Mouse (Mus musculus): Measurements from ENCODE around the gene Nek1. TPM values are rescaled to one million over a fixed set of nuclear protein-coding genes. Genes with fewer than 3 reads are reported as not detected.

The Nek1 gene
- total and polyA plus RNA-seq, 2 experiments: 2.0 to 7.7 TPM

DNA sequence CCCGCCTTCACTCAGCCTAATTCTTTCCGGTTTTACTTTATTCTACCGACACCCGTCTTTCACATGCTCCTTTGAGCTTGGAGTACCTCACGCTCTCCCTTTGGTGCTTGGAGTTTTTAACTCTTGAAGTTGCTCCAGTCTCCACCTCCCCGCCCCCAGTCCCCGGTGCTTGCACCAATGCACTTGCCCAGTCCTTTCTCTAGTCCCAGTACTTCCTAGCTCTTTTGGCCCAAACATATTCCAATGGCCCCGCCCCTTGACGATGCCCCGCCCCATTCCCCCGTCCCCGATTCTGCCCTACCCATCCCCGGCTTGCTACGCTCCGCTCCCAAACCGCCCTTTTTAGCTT lies 460 bp upstream of the Nek1 start:
- TF ChIP-seq POLR2A (IDR thresholded peaks at IDR 0.05; ENCODE audit: extremely low read depth, insufficient read depth, low read length) (0 out of 2 replicates have a peak, but pooled peaks have one; percentile 25), CTCF (IDR thresholded peaks at IDR 0.05; ENCODE audit: low read depth, low read length) (no peak)
- peaks cover 3% of the 10 kb centered on the region; the same call in 1 of the 2 replicates for H3K4me1 ChIP-seq (ENCODE audit: control insufficient read depth, insufficient read depth, low read length)
- peak overlapping the region; percentile 81 for H3K9ac ChIP-seq (ENCODE audit: low read depth, low read length)
- peak; percentile 79 for DNase-seq (ENCODE audit: extremely low read depth, low read depth, low spot score)
- peak overlapping the region; percentile 88 for H3K4me3 ChIP-seq (ENCODE audit: insufficient read depth, low read depth, low read length)
- H3K27ac ChIP-seq (replicated peaks; ENCODE audit: insufficient read depth, low read depth, low read length): peak overlapping the region; percentile 87
- no peaks in the 10 kb centered on the region for H3K27me3 ChIP-seq (ENCODE audit: control insufficient read depth, insufficient read depth, low read length)
- peaks cover 3% of the 10 kb centered on the region; the same call in 1 of the 2 replicates for H3K79me2 ChIP-seq (ENCODE audit: control insufficient read depth, insufficient read depth, low read length)
- H3K36me3 ChIP-seq (ENCODE audit: control insufficient read depth, insufficient read depth, low read length): no peaks in the 10 kb centered on the region
- WGBS: 2% methylated on average over 16 of the region's 16 CpGs

DNA sequence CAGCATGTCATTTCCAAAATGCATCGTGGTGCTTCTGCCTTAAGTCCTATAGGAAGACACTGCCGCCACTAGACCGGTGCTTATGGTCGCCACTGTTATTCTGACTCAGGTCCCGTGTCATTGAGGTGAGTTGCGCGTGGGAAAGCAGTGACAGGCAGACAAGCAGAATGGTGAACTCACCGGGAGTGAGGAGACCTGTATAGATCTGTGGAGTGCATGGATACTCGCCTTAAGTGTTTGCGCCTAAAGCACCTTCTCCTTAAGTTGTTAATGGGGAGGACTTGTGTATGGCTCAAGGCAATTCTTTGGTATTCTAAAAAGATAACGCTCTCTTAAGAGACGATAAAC lies 618 bp downstream of the Nek1 start:
- H3K27ac ChIP-seq (replicated peaks; ENCODE audit: insufficient read depth, low read depth, low read length): peak overlapping the region; percentile 84
- H3K79me2 ChIP-seq (ENCODE audit: control insufficient read depth, insufficient read depth, low read length): peaks cover 8% of the 10 kb centered on the region; the same call in 1 of the 2 replicates
- peak overlapping the region; percentile 73 for H3K4me3 ChIP-seq (ENCODE audit: insufficient read depth, low read depth, low read length)
- no peaks in the 10 kb centered on the region for H3K27me3 ChIP-seq (ENCODE audit: control insufficient read depth, insufficient read depth, low read length)
- 1% methylated on average over 12 of the region's 12 CpGs for WGBS
- DNase-seq (ENCODE audit: extremely low read depth, low read depth, low spot score): no peak
- H3K9ac ChIP-seq (ENCODE audit: low read depth, low read length): peak overlapping the region; percentile 87
- H3K36me3 ChIP-seq (ENCODE audit: control insufficient read depth, insufficient read depth, low read length): no peaks in the 10 kb centered on the region
- TF ChIP-seq POLR2A (IDR thresholded peaks at IDR 0.05; ENCODE audit: extremely low read depth, insufficient read depth, low read length): no peak
- no peak for TF ChIP-seq CTCF (IDR thresholded peaks at IDR 0.05; ENCODE audit: low read depth, low read length)
- peaks cover 3% of the 10 kb centered on the region; the same call in 1 of the 2 replicates for H3K4me1 ChIP-seq (ENCODE audit: control insufficient read depth, insufficient read depth, low read length)

DNA sequence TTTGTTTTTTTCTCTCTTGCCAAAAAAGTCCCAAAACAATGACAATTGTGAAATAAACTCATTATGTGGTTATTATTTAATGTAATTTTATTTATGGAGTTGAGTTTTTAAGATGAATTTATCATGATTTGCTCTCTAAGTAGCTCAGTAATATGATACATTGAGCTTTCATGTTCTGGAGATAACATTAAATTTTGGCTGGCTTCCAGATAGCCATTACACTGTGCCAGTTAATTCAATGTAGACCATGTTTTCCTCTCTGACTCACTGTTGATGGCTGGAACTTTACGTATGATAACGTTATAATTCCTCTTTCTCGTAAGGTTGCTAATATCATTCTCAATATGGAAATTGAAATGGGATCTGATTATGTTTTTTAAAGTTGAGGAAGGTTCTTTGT lies 3.5 kb downstream of the Nek1 start:
- Histone ChIP-seq H3K36me3 (ENCODE audit: control insufficient read depth, insufficient read depth, low read length) (no peaks in the 10 kb centered on the region), H3K79me2 (ENCODE audit: control insufficient read depth, insufficient read depth, low read length) (peaks cover 8% of the 10 kb centered on the region; the same call in 1 of the 2 replicates), H3K9ac (ENCODE audit: low read depth, low read length) (no peak overlapping the region), H3K27me3 (ENCODE audit: control insufficient read depth, insufficient read depth, low read length) (no peaks in the 10 kb centered on the region), H3K4me3 (ENCODE audit: insufficient read depth, low read depth, low read length) (no peak overlapping the region), H3K4me1 (ENCODE audit: control insufficient read depth, insufficient read depth, low read length) (peaks cover 3% of the 10 kb centered on the region; the same call in 1 of the 2 replicates), H3K27ac (replicated peaks; ENCODE audit: insufficient read depth, low read depth, low read length) (no peak overlapping the region)
- 85% methylated on average over 3 of the region's 3 CpGs for WGBS
- no peak for DNase-seq (ENCODE audit: extremely low read depth, low read depth, low spot score)
- no peak for TF ChIP-seq POLR2A (IDR thresholded peaks at IDR 0.05; ENCODE audit: extremely low read depth, insufficient read depth, low read length)
- no peak for TF ChIP-seq CTCF (IDR thresholded peaks at IDR 0.05; ENCODE audit: low read depth, low read length)

DNA sequence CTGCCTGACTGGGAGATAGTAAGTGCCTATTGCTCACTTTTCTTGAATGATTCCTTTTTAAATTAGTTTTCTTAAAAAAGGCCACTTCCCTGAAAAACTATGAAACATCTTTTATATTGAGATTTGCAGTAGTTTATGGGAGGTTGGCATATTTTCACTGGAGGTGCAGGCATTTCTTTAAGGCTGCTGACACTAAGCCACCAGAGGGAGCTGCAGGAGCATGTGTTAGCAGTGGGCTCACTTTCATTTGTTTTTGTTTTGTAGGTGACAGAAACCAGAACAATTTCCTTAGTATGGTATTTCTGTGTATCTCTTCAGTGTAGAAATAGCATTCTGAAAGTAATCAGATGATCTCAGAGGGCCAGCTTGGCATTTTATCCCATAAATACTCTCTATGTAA lies 49.0 kb downstream of the Nek1 start:
- TF ChIP-seq POLR2A (IDR thresholded peaks at IDR 0.05; ENCODE audit: extremely low read depth, insufficient read depth, low read length): no peak
- TF ChIP-seq CTCF (IDR thresholded peaks at IDR 0.05; ENCODE audit: low read depth, low read length): peak; percentile 46; the same call in 1 of the 2 replicates
- Histone ChIP-seq H3K27ac (replicated peaks; ENCODE audit: insufficient read depth, low read depth, low read length) (no peak overlapping the region), H3K4me1 (ENCODE audit: control insufficient read depth, insufficient read depth, low read length) (no peaks in the 10 kb centered on the region), H3K4me3 (ENCODE audit: insufficient read depth, low read depth, low read length) (no peak overlapping the region), H3K36me3 (ENCODE audit: control insufficient read depth, insufficient read depth, low read length) (peaks cover 15% of the 10 kb centered on the region), H3K27me3 (ENCODE audit: control insufficient read depth, insufficient read depth, low read length) (no peaks in the 10 kb centered on the region), H3K79me2 (ENCODE audit: control insufficient read depth, insufficient read depth, low read length) (no peaks in the 10 kb centered on the region), H3K9ac (ENCODE audit: low read depth, low read length) (no peak overlapping the region)
- peak; percentile 9 for DNase-seq (ENCODE audit: extremely low read depth, low read depth, low spot score)

DNA sequence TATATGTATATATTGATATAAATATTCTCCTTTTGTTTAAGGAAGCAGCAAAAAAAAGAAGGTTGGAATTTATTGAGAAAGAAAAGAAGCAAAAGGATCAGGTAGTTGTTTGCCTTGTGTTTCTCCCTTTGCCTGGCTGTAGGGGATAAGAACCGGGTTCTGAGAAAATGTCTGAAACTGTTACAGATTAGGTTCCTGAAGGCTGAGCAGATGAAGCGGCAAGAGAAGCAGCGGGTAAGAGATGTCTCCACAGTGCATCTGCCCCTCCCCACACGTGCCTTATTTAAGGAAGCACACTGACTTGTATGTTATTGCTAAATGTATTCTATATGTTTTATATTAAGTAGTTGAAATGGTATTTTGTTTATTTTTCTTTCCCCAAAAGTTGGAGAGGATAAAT lies 50.9 kb downstream of the Nek1 start:
- Histone ChIP-seq H3K4me3 (ENCODE audit: insufficient read depth, low read depth, low read length) (no peak overlapping the region), H3K79me2 (ENCODE audit: control insufficient read depth, insufficient read depth, low read length) (no peaks in the 10 kb centered on the region), H3K27ac (replicated peaks; ENCODE audit: insufficient read depth, low read depth, low read length) (no peak overlapping the region), H3K36me3 (ENCODE audit: control insufficient read depth, insufficient read depth, low read length) (peaks cover 14% of the 10 kb centered on the region), H3K27me3 (ENCODE audit: control insufficient read depth, insufficient read depth, low read length) (no peaks in the 10 kb centered on the region), H3K9ac (ENCODE audit: low read depth, low read length) (no peak overlapping the region), H3K4me1 (ENCODE audit: control insufficient read depth, insufficient read depth, low read length) (no peaks in the 10 kb centered on the region)
- no peak for TF ChIP-seq POLR2A (IDR thresholded peaks at IDR 0.05; ENCODE audit: extremely low read depth, insufficient read depth, low read length)
- TF ChIP-seq CTCF (IDR thresholded peaks at IDR 0.05; ENCODE audit: low read depth, low read length): no peak
- DNase-seq (ENCODE audit: extremely low read depth, low read depth, low spot score): no peak
- 91% methylated on average over 4 of the region's 4 CpGs for WGBS

DNA sequence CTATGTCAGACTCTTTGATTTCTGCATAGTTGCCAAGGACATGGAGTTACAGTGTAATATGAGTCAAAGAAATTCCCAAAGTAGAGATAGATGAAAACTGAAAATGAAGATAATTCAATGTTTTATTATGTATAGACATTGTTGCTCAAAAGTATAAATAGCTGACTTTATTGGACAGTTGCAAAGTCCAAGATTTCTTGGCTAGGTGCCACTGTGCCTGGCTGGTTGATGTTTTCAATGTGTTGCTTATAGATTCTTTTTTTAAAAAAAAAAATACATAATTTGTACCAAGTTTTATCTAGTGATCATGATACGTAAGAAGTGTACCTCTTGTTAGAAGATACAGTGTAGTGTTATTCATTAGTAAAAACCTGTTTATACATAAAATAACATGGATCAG lies 53.8 kb downstream of the Nek1 start:
- WGBS: 98% methylated on average over 1 of the region's 1 CpGs
- DNase-seq (ENCODE audit: extremely low read depth, low read depth, low spot score): peak; percentile 10
- Histone ChIP-seq H3K9ac (ENCODE audit: low read depth, low read length) (no peak overlapping the region), H3K79me2 (ENCODE audit: control insufficient read depth, insufficient read depth, low read length) (no peaks in the 10 kb centered on the region), H3K27me3 (ENCODE audit: control insufficient read depth, insufficient read depth, low read length) (no peaks in the 10 kb centered on the region), H3K36me3 (ENCODE audit: control insufficient read depth, insufficient read depth, low read length) (peaks cover 19% of the 10 kb centered on the region), H3K4me1 (ENCODE audit: control insufficient read depth, insufficient read depth, low read length) (no peaks in the 10 kb centered on the region), H3K27ac (replicated peaks; ENCODE audit: insufficient read depth, low read depth, low read length) (no peak overlapping the region), H3K4me3 (ENCODE audit: insufficient read depth, low read depth, low read length) (no peak overlapping the region)
- TF ChIP-seq POLR2A (IDR thresholded peaks at IDR 0.05; ENCODE audit: extremely low read depth, insufficient read depth, low read length) (no peak), CTCF (IDR thresholded peaks at IDR 0.05; ENCODE audit: low read depth, low read length) (no peak)
